Mouse (Mus musculus): Measurements from ENCODE around the gene 4933428G20Rik.

DNA sequence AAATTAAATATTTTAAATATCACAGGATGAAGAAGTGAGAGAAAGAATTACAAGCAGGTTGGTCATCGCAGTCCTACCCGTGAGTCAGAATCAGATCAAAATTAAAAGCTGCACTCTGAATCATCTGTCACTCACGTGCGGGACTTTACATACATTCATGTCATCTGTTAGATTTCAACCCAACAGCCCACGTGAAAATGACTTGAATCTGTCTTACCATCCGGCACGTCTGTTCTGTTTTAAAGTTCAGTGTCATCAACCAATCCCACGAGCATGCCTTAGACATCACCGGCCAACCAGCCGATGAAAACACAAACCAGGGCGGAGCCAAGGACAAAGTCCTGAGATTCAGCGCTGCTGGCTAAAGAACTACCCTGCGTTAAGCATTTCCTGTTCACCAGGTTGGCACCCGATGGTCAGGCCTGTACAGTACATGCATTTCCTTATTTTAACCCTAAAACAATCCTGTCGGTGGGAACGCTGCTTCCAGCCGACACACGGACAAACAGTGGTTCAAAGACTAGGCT, 28.2 kb upstream of the 4933428G20Rik start:
- no peak for TF ChIP-seq GATA1 (IDR thresholded peaks at IDR 0.05; ENCODE audit: borderline replicate concordance, low read length)
- no peak for TF ChIP-seq FLI1 (IDR thresholded peaks at IDR 0.05; ENCODE audit: low read length)
